Mouse (Mus musculus) erythroblast, embryonic 14.5 days (primary cell): ENCODE results near the gene Icam5.

Experiments used
- GATA1 ChIP-seq: IDR thresholded peaks from 2 replicates; pipeline ENCODE4 v1.6.1; 2012; ENCODE audit warnings: low read length, inconsistent platforms, mixed read lengths
- TAL1 ChIP-seq: IDR thresholded peaks from 3 replicates; pipeline ENCODE4 v1.6.1; 2012; ENCODE audit warnings: low read length, inconsistent platforms, mixed read lengths

- TF ChIP-seq TAL1, result no peak
- TF ChIP-seq GATA1, result no peak
Measured at GRCm38 (mm10) chr9:21021363-21021762, 10.5 kb upstream of the Icam5 start.
